Mouse (Mus musculus) neural tube, embryonic 13.5 days (tissue): ENCODE measurements around the gene Tmem41a. TPM values are rescaled to one million over a fixed set of nuclear protein-coding genes. Genes with fewer than 3 reads are reported as not detected.
"Not testable (repeated sequence)": the region's sequence is repeated elsewhere in the genome, so short reads cannot be mapped to it uniquely, and the experiment has no call there.

Experiments
- ATAC-seq: fragments of 200-750 bp; cut with Nextera tagmentation; 2 replicates; pipeline ENCODE4 v1.8.0; 2017; ENCODE audit warnings: low read depth, mild to moderate bottlenecking, moderate TSS enrichment, moderate library complexity
- H3K27ac ChIP-seq: fragments of 300-500 bp; sonication (generic); replicated peaks from 2 replicates; pipeline ENCODE4 v1.5.1; 2015; ENCODE audit warnings: moderate library complexity, mild to moderate bottlenecking, inconsistent platforms
- H3K27me3 ChIP-seq: fragments of 300-500 bp; sonication (generic); 2 replicates; pipeline ENCODE4 v1.6.1; 2015; ENCODE audit warnings: mild to moderate bottlenecking, inconsistent platforms
- H3K36me3 ChIP-seq: fragments of 300-500 bp; sonication (generic); 2 replicates; pipeline ENCODE4 v1.6.1; 2015; ENCODE audit warnings: mild to moderate bottlenecking, inconsistent platforms
- H3K4me1 ChIP-seq: fragments of 300-500 bp; sonication (generic); replicated peaks from 2 replicates; pipeline ENCODE4 v1.6.1; 2015; ENCODE audit warnings: inconsistent platforms
- H3K4me2 ChIP-seq: fragments of 300-500 bp; sonication (generic); 2 replicates; pipeline ENCODE4 v1.6.1; 2015; ENCODE audit warnings: inconsistent platforms, mild to moderate bottlenecking, moderate library complexity
- H3K4me3 ChIP-seq: fragments of 300-500 bp; sonication (generic); 2 replicates; pipeline ENCODE4 v1.5.1; 2015; ENCODE audit warnings: mild to moderate bottlenecking, inconsistent platforms
- H3K9ac ChIP-seq: fragments of 300-500 bp; sonication (generic); 2 replicates; pipeline ENCODE4 v1.6.1; 2015; ENCODE audit warnings: moderate library complexity, mild to moderate bottlenecking, inconsistent platforms
- H3K9me3 ChIP-seq: fragments of 300-500 bp; sonication (generic); 2 replicates; pipeline ENCODE4 v1.6.1; 2016; ENCODE audit warnings: inconsistent platforms
- WGBS: fragments of 180-500 bp; shearing (Covaris S2); methylation state at CpG from one replicate; pipeline ENCODE4 v1.1.7; 2015; 5-methylcytosine and 5-hydroxymethylcytosine counted together
- polyA plus RNA-seq: library from polyadenylated mRNA; unstranded; fragments of >200 nt; fragmentation: Nextera tagmentation; extraction: Ambion mirVana; gene quantifications from 2 replicates; pipeline ENCODE4 v1.2.1, GENCODE M21; 2015

The Tmem41a gene
- polyA plus RNA-seq, 1 experiment from 2014 or later = 50.9 TPM

DNA sequence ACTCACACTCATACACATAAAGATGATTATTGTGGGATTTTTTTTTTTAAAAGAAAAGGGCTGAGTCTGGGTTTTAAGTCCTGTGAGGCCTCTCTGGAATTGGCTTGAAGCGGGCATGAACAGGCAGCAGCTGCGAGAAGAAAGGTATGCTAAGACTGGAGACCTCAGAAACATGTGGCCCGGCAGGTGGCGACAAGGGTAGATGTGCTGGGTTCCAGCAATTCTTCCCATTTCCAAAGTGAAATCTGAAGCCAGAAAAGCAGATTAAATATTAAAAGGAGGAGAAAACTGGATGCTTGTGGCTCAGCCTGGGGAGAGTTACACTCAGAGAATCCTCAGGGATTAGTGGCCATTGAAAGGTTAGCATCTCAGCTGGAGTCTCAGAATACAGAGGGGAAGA lies 24.1 kb upstream of the Tmem41a start:
- no peak for ATAC-seq
- H3K4me3 ChIP-seq = no peak overlapping the region
- WGBS = 70% methylated on average over 4 of the region's 4 CpGs
- H3K9ac ChIP-seq = no peak overlapping the region
- H3K9me3 ChIP-seq = no peaks in the 10 kb centered on the region
- no peak overlapping the region for H3K4me2 ChIP-seq
- peaks cover 8% of the 10 kb centered on the region for H3K4me1 ChIP-seq
- H3K27ac ChIP-seq = 0 out of 2 replicates have a peak overlapping the region, but pooled peaks have one; percentile 33
- H3K36me3 ChIP-seq = no peaks in the 10 kb centered on the region
- H3K27me3 ChIP-seq = no peaks in the 10 kb centered on the region

DNA sequence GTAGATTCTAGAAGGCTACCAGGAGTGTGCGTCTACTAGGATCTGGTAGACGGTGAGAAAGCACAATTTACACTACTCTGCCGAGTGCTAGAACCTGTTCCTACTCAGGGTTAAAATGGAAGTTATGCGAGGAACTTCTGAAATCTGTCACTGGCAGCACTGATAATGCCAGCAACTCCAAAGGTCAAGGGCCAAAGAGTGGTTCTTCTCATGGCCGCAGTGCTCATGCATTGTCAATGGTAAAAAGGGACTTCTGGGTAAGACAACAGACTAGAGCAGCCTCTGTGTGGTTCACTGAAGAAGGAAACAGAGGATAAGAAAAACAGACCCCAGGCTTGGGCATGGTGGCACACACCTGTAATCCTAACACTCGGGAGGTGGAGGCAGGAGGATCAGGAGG lies 23.2 kb upstream of the Tmem41a start:
- Histone ChIP-seq H3K27me3 (no peaks in the 10 kb centered on the region), H3K4me2 (no peak overlapping the region), H3K36me3 (no peaks in the 10 kb centered on the region), H3K9ac (no peak overlapping the region), H3K4me3 (no peak overlapping the region), H3K27ac (no peak overlapping the region), H3K9me3 (no peaks in the 10 kb centered on the region), H3K4me1 (no peaks in the 10 kb centered on the region)
- ATAC-seq = no peak
- 90% methylated on average over 6 of the region's 6 CpGs for WGBS

DNA sequence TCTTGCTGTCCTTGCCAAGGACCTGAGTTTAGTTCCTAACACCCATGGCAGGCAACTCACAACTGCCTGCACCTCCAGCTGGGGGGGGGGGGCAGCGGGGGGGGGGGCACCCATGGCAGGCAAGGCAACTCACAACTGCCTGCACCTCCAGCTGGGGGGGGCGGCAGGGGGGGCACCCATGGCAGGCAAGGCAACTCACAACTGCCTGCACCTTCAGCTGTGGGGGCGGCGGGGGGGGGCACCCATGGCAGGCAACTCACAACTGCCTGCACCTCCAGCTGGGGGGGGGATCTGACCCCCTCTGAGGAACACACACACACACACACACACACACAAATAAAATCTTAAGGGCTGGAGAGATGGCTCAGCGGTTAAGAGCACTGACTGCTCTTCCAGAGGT lies 22.5 kb upstream of the Tmem41a start:
- WGBS = 79% methylated on average over 5 of the region's 5 CpGs
- no peak for ATAC-seq
- H3K27ac ChIP-seq = no peak overlapping the region

GRCm38 (mm10) chr16:21965576-21965975 lies 18.2 kb upstream of the Tmem41a start:
- no peaks in the 10 kb centered on the region for H3K4me1 ChIP-seq
- H3K4me3 ChIP-seq = no peak overlapping the region
- no peak overlapping the region for H3K27ac ChIP-seq
- H3K36me3 ChIP-seq = no peaks in the 10 kb centered on the region
- ATAC-seq = no peak
- H3K9ac ChIP-seq = no peak overlapping the region
- no peak overlapping the region for H3K4me2 ChIP-seq
- no peaks in the 10 kb centered on the region for H3K9me3 ChIP-seq
- H3K27me3 ChIP-seq = no peaks in the 10 kb centered on the region
- WGBS = 86% methylated on average over 3 of the region's 3 CpGs

More for the DNA sequence above, 22.5 kb upstream of the Tmem41a start:
- H3K9me3 ChIP-seq = no peaks in the 10 kb centered on the region
- no peak overlapping the region for H3K4me2 ChIP-seq
- H3K4me1 ChIP-seq = no peaks in the 10 kb centered on the region
- no peaks in the 10 kb centered on the region for H3K36me3 ChIP-seq
- no peak overlapping the region for H3K9ac ChIP-seq
- H3K27me3 ChIP-seq = no peaks in the 10 kb centered on the region
- H3K4me3 ChIP-seq = no peak overlapping the region

DNA sequence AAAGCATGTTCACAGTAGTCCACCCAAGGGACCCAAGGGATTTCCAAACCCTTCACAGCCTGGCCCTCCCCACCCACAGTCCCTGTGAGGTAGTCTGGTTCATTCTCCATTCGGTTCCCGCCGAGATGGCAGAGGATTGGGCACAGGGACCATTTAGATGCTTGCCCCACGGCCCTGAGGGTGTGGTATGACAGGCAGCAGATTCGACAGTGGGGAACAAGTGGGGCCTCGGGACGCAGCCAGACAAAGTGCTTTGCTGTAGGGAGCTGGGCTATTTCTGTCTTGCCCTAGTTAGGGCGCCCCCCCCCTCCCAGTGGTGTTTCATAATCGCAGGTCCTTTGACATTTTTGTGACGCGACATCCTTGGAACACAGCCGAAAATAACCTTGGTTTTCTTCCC lies 8.2 kb upstream of the Tmem41a start:
- H3K4me3 ChIP-seq = no peak overlapping the region
- ATAC-seq = no peak
- no peak overlapping the region for H3K9ac ChIP-seq
- H3K9me3 ChIP-seq = no peaks in the 10 kb centered on the region
- no peaks in the 10 kb centered on the region for H3K27me3 ChIP-seq
- no peaks in the 10 kb centered on the region for H3K4me1 ChIP-seq
- H3K36me3 ChIP-seq = no peaks in the 10 kb centered on the region
- H3K4me2 ChIP-seq = no peak overlapping the region
- 87% methylated on average over 12 of the region's 12 CpGs for WGBS
- H3K27ac ChIP-seq = no peak overlapping the region

- Histone ChIP-seq H3K4me2 (no peak overlapping the region), H3K27ac (no peak overlapping the region), H3K4me3 (no peak overlapping the region), H3K4me1 (no peaks in the 10 kb centered on the region), H3K9ac (no peak overlapping the region), H3K9me3 (no peaks in the 10 kb centered on the region), H3K36me3 (peaks cover 89% of the 10 kb centered on the region), H3K27me3 (no peaks in the 10 kb centered on the region)
- WGBS = 79% methylated on average over 13 of the region's 13 CpGs
- ATAC-seq = no peak
Measured at GRCm38 (mm10) chr16:21928471-21928870, 18.9 kb downstream of the Tmem41a start.

- no peak overlapping the region for H3K4me2 ChIP-seq
- no peaks in the 10 kb centered on the region for H3K27me3 ChIP-seq
- no peak overlapping the region for H3K4me3 ChIP-seq
- H3K27ac ChIP-seq = no peak overlapping the region
- WGBS = 78% methylated on average over 7 of the region's 7 CpGs
- no peak overlapping the region for H3K9ac ChIP-seq
- no peaks in the 10 kb centered on the region for H3K9me3 ChIP-seq
- H3K4me1 ChIP-seq = no peaks in the 10 kb centered on the region
- ATAC-seq = no peak
- H3K36me3 ChIP-seq = peaks cover 95% of the 10 kb centered on the region
Measured at GRCm38 (mm10) chr16:21916681-21917080, 30.7 kb downstream of the Tmem41a start.

DNA sequence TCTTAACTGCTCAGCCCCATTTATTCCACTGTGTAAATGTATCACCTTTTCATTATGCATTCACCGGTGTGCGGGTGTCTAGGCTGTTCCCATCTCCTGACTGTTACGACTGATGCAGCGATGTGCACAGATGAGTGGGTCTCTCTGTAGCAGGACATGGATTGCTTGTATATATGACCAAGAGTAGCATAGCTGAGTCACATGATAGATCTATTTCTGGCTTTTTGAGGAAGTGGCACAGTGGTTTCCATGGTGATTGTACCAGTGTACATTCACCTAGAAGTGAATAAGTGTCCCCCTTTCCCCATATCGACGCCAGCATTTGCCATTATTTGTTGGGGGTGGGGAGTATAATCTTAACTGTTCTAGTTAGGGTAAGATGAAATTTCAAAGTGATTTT lies 34.0 kb downstream of the Tmem41a start:
- H3K4me2 ChIP-seq = no peak overlapping the region
- H3K27me3 ChIP-seq = no peaks in the 10 kb centered on the region
- no peaks in the 10 kb centered on the region for H3K4me1 ChIP-seq
- no peak for ATAC-seq
- H3K9ac ChIP-seq = no peak overlapping the region
- no peaks in the 10 kb centered on the region for H3K9me3 ChIP-seq
- peaks cover 95% of the 10 kb centered on the region for H3K36me3 ChIP-seq
- no peak overlapping the region for H3K4me3 ChIP-seq
- no peak overlapping the region for H3K27ac ChIP-seq
- WGBS = 81% methylated on average over 6 of the region's 6 CpGs

DNA sequence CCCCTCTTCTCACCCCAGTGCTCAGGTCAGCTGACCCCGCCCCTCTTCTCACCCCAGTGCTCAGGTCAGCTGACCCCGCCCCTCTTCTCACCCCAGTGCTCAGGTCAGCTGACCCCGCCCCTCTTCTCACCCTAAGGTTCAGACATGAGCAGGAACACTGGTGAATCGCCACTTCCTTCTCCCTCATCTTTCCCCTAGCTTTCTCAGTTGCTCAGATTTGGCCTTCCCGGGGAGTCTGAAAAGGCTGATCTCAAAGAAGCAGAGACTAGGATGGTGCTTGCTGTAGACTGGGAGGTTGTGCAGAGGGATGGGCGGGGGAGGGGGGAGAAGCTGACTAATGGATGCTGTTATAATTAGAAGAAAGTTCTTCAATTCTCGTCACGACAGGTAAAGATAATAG lies 38.4 kb downstream of the Tmem41a start:
- H3K9ac ChIP-seq, H3K4me2 ChIP-seq, H3K27ac ChIP-seq, H3K4me3 ChIP-seq, H3K4me1 ChIP-seq, H3K27me3 ChIP-seq, ATAC-seq, H3K9me3 ChIP-seq: not testable (repeated sequence)
- 26% methylated on average over 7 of the region's 8 CpGs for WGBS
- H3K36me3 ChIP-seq = peaks cover 95% of the 10 kb centered on the region

DNA sequence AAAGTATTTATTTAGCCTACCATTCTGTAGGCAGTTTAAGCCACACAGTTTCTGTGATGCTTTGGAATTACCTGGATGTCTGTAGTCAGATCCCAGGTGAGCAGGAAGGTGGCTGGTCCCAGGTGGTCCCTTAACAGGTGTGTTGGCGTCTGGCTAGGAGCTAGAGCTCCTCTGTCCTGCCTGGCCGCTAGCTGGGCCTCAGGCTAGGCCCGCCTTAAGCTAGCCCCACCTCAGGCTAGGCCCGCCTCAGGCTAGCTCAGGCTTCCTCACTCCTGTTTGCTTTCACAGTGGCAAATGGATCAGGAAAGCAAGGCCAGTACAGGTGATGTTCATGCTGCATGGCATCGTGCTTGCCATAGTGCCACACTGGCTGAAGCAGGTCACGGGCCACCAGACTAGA lies 40.5 kb downstream of the Tmem41a start:
- no peak overlapping the region for H3K4me2 ChIP-seq
- H3K4me1 ChIP-seq = no peaks in the 10 kb centered on the region
- H3K4me3 ChIP-seq = no peak overlapping the region
- no peak overlapping the region for H3K27ac ChIP-seq
- 93% methylated on average over 6 of the region's 6 CpGs for WGBS
- no peaks in the 10 kb centered on the region for H3K9me3 ChIP-seq
- no peak overlapping the region for H3K9ac ChIP-seq
- no peak for ATAC-seq
- H3K36me3 ChIP-seq = peaks cover 80% of the 10 kb centered on the region
- no peaks in the 10 kb centered on the region for H3K27me3 ChIP-seq

- Histone ChIP-seq H3K36me3 (peaks cover 71% of the 10 kb centered on the region), H3K4me1 (no peaks in the 10 kb centered on the region), H3K4me2 (no peak overlapping the region), H3K27me3 (no peaks in the 10 kb centered on the region), H3K9me3 (no peaks in the 10 kb centered on the region), H3K9ac (no peak overlapping the region), H3K27ac (no peak overlapping the region), H3K4me3 (no peak overlapping the region)
- WGBS = 92% methylated on average over 7 of the region's 7 CpGs
- no peak for ATAC-seq
Measured at GRCm38 (mm10) chr16:21905996-21906395, 41.4 kb downstream of the Tmem41a start.

DNA sequence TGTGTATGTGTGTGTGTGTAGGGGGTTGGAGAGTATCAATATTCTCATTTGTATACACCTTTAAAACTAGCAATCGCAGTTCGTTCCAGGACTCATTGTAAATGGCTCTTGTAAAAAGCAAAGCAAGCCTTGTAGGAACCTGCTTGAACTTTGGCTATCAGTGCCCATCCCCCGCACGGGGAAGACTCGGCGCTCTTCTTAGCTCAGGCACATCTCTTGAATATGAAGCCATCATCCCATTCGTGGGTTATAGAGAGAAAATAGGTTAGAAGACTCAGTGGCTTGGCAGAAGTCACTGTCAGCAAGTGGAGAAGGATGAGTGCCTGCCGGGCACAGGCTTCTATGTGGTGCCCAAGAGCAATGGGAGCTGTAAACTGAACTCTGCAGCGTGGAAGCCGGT lies 42.7 kb downstream of the Tmem41a start:
- Histone ChIP-seq H3K36me3 (peaks cover 58% of the 10 kb centered on the region), H3K27me3 (no peaks in the 10 kb centered on the region), H3K9me3 (no peaks in the 10 kb centered on the region), H3K4me3 (no peak overlapping the region), H3K27ac (no peak overlapping the region), H3K9ac (no peak overlapping the region), H3K4me2 (no peak overlapping the region), H3K4me1 (no peaks in the 10 kb centered on the region)
- ATAC-seq = no peak
- WGBS = 86% methylated on average over 10 of the region's 10 CpGs

GRCm38 (mm10) chr16:21901286-21901685 lies 46.1 kb downstream of the Tmem41a start:
- WGBS = 80% methylated on average over 5 of the region's 5 CpGs
- no peak overlapping the region for H3K4me3 ChIP-seq
- no peak overlapping the region for H3K9ac ChIP-seq
- no peak overlapping the region for H3K4me2 ChIP-seq
- no peaks in the 10 kb centered on the region for H3K27me3 ChIP-seq
- ATAC-seq = no peak
- H3K36me3 ChIP-seq = peaks cover 46% of the 10 kb centered on the region
- no peak overlapping the region for H3K27ac ChIP-seq
- H3K4me1 ChIP-seq = no peaks in the 10 kb centered on the region
- no peaks in the 10 kb centered on the region for H3K9me3 ChIP-seq
